Mouse (Mus musculus) CD4-positive, CD25-positive, alpha-beta regulatory T cell, adult 4 months (primary cell): ENCODE data around the gene Kat6b. TPM values are rescaled to one million over a fixed set of nuclear protein-coding genes. Genes with fewer than 3 reads are reported as not detected.
"Not testable (repeated sequence)": the region's sequence is repeated elsewhere in the genome, so short reads cannot be mapped to it uniquely, and the experiment has no call there.

Experiments
- ATAC-seq: one replicate; pipeline ENCODE4 v1.8.0; 2017
- polyA plus RNA-seq, 2 experiments: library from polyadenylated mRNA; unstranded; fragments of 100-300 nt; shearing (Covaris generic); gene quantifications; one replicate each; pipeline ENCODE4 v1.2.1; 2017

Kat6b gene
- polyA plus RNA-seq, 2 experiments from 2014 or later: 17.1 to 18.3 TPM

DNA sequence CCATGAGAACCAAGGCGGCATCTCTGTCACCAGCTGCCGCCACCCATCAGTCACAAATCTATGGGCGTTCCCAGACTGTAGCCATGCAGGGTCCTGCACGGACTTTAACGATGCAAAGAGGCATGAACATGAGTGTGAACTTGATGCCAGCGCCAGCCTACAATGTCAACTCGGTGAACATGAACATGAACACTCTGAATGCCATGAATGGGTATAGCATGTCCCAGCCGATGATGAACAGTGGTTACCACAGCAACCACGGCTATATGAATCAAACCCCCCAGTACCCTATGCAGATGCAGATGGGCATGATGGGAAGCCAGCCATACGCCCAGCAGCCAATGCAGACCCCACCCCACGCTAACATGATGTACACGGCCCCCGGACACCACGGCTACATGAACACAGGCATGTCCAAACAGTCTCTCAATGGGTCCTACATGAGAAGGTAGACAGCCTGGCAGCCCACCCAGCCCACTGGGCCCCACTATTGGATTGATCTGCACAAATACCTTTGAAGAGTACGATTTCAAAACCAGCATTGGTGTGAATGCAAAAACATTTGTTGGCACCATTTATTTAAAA lies 189.3 kb downstream of the Kat6b start:
- ATAC-seq: not testable (repeated sequence)

DNA sequence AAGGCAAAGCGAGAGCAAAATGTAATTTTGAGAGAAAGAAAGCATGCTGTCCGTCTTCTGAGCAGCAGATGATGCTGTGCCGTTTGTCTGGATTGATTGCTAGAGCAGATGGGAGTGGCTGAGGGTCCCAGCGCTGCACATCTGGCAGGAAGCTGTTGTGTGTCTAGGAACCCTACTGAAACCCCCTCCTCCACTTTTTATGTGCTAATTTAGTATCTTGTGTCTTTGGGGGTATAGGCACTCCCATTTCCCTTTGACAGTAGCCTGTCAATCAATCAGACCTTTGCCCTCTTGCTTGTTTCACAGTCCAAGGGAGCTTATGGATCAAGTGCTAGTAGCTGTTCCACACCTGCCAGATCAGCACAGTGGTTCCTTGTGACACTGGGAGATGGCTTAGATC lies 191.9 kb downstream of the Kat6b start:
- no peak for ATAC-seq

DNA sequence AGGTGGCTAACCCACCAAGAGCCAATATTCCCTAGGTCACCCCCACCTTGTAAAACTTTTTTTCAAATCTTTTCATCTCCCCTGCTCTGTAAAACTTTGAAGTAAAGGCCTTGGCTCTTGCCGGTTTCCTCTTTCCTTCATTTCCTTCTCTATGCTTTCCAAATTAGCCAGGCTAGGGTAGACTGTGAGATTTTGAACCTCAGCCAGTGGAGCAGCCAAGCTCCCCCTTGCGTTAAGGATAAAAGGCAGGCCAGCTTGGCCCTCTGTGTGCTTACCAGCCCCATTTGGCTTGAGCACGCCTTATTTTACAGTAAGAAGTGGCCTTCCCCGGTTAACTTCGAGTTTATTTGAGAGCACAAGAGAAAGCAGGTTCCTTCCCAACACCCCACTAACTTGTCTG lies 193.2 kb downstream of the Kat6b start:
- no peak for ATAC-seq

DNA sequence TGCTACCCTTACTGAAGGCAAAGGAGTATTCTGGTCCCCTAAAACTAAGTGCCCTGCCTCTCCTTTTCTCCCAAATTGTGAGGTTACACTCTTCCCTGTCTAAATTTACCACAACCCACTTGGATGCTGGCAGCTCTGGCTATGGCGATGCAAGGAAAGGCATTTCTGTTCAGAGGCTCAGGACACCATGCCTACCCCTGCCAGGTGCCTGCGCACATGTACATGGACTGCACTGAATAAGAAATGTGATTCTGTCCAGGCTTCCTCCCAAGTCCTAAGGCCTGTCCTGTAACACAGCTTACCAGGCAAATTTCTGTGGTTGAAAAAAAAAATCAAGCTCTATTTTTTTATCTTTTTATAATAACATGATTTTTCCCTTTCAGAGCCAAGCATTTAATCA lies 195.0 kb downstream of the Kat6b start:
- ATAC-seq: no peak

DNA sequence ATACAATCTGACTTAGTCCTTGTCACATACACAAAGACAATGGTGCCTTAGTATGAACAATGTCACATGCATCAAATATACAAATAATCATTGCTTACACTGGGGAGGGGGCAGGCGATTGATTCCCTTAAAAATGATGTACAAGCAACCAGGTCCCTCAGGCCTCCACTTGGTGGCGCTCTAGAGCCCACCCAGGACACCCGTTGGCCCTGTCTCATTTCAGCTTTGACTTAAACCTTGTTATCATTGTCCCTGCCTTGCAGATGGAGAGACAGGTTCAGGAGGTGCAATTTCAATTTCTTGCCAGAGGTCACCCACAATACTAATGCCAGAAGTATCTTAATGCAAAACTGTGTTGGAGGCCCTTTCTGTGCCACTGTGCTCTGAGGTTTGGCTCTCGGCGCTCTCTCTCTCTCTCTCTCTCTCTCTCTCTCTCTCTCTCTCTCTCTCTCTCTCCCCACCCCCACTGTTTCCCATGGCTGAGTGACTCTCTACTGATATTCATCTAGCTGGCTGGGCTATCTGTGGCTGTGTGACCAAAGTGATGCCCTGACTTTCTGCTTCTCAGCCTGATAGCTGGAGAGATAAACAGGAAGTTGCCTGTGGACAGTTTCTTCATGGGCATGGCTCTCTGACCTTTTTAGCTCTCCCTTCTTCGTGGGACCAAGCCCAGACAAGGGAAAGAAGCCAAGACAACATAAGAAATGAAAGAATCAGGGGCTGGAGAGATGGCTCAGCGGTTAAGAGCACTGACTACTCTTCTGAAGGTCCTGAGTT lies 197.5 kb downstream of the Kat6b start:
- ATAC-seq: no peak

DNA sequence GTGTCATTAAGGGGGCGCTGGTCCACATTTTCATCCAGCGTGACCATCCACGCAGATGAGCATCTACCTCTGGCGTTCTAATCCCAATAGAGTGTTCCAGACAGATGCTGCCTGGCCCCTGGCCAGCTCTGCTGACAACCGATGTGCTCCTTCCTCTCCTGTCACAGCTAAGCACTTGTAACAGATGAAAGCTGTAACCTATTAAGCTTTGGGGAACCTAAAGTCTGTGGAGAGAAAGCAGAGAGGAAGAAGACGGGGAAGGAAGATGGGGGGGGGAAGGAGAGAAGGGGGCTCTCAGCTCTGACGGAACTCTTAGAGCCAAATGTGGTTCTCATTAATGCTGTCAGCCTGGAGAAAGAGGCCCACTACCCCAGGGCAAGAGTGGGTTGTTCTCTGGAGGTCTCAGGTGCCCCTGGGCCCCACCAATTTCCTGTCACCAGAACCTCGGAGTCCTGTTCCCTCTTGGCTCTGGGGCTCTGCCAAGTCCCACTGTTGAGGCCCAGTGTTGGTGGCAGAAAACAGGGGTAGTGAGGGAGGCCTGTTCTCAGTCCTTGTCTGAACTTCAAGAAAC lies 198.5 kb downstream of the Kat6b start:
- ATAC-seq: no peak

DNA sequence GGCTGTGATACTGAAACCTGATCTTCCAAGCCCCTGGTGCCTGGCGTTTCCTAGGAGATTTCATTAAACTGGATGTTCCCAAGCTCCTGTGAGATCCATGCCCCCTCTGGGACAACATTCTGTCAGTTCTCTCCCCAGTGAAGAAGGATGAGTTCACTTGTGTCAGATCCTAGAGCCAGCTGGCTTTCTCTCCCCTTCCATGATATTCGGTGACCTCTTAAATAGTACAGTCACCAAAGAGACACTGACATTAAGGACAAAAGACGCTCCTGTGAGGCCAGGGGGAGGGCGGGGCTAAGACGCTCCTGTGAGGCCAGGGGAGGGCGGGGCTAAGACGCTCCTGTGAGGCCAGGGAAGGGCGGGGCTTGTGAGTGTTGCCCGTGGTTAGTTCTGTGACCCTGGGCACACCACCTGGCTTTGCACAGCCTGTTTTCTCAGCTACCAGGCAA lies 201.5 kb downstream of the Kat6b start:
- peak; percentile 89 for ATAC-seq

DNA sequence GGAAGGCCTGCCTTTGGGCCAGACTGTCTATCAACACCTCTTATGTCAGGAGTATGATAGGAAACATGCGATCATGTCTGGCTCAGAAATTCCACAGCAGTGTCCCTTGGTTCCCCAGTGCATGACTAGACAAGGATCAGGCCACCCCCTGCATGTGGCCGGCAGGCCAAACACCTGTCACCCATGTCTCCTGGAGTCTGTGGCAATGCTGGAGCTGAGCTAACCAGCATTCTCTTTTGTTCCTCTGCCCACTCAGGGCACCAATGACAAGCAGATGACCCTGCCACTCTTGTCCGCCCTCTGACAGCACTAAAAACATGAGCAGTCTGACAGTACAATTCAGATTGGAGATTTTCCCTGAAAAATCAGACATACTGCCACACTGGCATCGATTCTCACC lies 202.6 kb downstream of the Kat6b start:
- no peak for ATAC-seq

DNA sequence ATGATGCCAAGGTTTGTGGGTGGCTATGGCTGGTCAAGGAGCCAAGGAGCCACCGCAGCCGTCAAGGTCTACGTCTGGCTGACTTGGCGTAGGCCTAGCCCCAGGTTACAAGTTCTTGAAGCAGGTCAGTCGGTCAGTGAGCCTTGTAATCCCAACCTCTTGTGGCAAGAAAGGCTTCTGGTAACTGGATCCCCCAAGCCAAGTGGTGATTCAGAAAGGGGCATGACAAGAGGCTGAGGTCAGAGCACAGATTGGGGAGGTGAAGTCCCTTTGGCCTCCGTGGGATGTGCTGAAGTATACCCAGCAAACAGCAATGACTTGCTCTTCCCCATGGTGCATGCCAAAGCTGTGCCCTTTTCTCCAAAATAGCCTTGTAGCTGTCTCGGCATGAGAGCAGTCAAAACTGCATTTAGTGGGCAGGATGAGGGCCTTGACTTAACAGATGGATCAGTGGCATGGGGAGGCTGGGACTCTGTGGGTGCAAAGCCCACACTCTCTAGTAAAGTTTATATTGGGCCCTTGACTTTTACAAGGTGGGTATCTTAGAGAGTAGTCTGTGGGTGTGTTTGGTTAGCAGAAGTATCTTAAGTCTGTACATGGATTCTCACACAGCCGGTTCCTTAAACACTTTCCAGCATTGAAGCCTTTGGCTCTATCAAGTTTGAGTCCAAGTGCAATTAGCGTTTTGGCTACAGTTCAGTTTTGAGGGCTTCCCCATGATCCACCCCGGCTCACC lies 204.3 kb downstream of the Kat6b start:
- no peak for ATAC-seq

DNA sequence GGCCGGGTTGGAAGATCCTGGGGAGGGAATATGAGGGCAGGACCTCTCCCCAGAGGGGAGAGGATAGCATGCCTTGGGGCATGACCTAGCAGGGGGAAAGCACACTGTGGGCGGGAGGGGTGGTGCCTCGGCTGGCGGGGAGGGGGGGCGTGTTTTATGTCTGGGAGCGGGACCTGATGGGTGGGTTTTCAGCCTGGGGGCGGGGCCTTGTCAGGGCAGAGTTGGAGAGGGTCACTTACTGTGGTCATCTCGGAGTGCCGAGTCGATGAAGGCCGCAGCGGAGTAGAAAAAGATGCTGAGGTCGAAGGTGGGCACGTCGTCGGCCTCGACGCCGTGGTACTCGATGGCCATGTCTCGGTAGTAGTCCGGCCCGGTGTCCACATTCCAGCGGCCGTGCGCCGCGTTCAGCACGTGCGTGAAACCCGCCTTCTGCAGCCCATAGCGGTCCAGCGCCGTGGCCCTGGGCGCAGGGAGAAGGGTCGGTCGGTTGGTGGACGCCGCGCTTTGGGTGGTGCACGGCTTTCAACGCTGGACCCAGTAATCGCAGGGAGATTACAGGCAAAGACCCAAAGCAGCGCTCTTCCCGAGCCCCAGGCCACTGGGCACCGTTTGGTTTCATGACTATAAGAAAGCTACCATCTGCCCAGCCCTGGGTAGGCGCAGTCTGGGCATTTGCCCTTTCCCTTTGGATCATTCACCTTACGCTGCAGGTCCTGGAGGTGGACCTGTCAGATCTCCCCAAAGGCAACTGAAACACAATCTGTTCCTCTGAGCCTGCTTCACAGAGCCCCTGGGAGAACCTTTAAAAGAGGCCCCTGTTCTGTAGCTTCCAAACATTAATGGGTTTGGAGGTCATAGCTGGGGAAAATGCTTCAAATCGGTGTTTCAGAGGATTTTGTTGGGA lies 205.4 kb downstream of the Kat6b start:
- ATAC-seq: no peak

DNA sequence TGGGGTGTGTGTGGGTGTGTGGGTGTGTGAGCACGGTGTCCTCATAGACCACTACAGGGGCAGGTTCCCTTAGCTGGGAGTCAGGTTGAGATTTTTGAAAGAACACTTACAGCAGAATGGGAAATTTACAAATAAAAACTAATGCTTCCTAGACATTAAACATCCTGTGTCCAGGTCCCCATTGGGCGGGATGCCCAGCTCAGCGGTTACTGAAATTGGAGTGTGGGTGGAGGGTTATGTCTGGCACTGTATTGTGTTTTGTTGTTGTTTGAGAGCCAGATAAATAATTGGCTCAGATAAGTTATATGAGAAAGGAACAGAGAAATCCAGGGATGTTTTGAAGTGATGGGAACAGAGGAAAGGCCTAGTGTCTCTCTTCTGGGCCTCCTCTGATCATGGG lies 209.8 kb downstream of the Kat6b start:
- no peak for ATAC-seq

DNA sequence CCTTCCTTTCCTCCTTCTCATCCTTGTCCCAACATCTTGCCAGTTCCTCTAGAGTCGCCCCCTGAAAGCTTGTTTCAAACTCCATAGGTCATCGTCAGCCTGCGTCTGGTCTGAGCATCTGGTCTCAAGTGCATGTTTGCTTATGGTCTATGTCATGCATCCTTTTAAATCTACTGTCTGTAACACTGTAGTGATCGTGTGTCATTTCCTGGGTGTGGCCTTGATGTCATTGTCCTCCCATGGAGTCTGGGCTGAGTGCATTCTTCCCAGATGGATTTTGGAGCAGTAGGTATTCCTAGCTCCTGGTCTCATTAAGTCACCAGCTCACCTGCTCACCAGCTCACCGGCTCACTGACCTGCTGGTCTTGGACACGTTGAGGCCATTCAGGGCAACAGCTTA lies 213.8 kb downstream of the Kat6b start:
- no peak for ATAC-seq

DNA sequence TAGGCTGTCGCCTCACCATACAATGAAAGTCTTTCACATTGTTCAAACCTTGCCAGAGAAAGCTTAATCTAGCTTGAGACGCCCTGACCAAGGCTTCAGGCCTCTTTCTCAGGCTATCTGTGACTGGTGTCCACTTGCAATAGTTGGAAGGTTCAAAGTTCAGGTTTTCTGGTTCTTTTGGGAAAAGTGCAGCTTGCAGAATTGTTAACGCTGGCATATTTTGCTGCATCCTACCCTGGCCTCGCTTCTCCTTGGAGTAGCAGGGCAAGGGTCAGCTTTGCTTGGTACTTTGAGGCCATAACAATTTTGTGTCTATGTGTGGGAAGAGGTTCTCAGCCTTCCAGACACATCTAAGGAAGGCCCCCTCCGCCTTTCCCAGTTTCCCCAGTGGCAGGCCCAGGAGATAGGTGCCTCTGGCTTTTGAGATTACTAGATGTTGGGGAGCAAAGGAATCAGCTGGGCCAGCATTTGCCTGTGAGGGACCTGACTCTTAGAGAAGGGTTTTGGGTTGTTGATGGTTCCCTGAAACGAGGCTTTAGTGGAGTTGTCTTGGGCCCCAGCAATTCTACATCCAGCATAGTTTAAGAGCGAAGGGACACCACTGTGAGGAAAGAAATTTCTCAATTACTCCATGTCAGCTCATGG lies 215.1 kb downstream of the Kat6b start:
- ATAC-seq: no peak

DNA sequence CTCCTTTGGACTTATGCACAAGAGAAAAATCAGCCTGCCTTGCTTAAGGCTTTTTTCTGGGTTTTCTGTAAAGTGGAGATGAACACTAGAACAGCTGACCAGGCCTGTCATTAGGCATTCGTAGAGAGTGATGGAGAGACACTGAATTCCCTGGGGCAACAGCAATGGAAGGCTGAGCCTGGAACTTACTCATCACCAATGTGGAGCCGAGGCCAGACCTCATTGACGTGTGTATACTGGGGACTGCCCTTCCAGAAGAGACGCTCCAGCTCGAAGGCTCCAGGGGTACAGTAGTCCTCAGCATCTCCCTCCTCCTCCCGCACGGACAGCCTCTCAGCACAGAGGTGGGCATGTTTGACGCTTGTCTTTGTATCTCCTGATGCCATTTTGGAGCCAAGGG lies 221.5 kb downstream of the Kat6b start:
- ATAC-seq: no peak

DNA sequence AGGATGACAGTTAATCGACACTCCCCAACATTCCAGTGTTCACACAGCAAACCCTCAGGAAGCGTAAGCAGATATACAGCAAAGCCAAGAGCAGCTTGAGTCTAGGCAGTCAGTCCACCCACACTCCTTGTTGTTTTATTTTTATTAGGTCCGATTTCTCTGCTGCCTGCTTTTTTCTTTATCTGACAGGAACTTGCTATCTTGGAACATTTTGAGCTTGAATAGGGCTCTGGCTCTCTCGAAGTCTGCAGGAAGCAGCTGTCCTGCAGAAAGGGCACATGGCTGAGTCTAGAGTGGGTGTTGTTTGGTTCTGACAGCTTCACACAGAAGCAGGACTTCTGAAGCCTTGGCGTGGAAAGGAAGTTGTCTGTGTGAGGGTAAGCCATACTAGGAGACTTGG lies 222.0 kb downstream of the Kat6b start:
- no peak for ATAC-seq

DNA sequence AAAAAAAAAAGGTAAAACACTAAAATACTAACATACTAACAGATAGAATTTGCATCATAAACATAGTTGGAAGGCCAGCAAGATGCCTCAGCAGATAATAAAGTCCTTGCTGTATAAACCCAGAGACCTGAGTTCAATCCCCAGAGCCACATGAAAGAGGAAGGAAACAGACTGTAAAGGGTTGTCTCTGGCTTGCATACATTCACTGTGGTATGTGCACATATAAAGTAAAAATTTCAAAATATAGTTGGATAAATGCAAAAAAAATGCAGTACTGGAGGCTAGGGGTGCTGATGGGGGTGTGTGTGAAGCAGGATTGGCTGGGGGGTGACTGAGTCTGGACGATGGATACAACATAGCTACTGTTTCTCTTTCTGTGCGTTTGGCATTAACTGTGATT lies 224.2 kb downstream of the Kat6b start:
- ATAC-seq: no peak

DNA sequence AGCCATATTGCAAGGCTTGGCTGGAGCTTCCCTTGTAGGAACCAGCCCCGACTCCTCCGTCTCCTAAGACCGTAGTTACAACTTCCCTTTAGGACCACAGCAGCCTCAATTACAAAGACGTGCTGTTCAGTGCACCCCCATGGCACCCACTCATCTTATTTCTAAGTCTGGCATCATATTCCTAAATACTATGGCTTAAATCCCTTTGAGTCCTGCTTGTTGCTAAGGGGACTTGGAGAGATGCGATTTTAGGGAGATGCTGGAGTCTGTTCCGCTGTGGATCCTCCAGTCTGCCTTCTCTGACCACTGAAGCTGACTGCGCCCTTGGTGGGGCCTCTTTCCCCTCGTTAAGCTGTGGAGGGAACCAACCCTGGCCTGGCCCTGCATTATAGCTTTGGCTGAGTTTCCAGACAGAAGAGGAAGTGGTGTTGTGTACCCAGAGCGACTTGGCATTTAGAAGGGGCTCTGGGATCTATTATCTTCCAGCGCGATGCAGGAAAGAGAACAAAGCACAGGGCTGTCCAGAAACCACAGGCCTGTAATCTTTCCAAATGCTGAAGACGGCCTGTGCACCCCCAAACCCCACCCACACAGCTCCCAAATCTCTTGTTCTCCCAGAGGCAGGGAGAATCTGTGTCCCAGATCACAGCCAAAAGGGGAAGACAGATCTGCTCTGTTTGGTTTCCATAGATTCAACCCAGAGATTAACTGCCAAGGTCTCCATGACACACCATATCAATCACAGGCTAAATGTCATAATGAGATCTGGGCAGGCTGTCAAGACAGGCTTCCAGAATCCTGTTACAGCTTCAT lies 225.7 kb downstream of the Kat6b start:
- ATAC-seq: no peak

DNA sequence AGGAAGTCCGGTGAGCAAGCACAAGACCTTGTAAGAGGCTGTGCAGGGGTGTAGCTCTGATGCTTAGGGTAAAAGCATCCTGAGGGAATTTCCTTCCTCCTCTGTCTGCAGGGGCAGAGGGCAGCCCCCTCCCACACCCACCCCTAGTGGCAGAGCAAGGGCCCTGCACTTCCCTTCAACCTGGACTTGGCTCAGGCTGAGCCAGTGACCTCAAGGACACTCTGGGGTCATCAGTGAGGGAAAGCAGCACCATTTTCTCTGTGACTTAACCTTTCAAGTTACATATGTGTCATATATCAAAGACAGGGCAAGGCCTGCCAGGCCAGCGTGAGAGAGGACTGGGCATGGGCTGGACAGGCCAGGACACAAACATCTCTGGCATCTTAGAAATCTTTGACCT lies 228.3 kb downstream of the Kat6b start:
- no peak for ATAC-seq

DNA sequence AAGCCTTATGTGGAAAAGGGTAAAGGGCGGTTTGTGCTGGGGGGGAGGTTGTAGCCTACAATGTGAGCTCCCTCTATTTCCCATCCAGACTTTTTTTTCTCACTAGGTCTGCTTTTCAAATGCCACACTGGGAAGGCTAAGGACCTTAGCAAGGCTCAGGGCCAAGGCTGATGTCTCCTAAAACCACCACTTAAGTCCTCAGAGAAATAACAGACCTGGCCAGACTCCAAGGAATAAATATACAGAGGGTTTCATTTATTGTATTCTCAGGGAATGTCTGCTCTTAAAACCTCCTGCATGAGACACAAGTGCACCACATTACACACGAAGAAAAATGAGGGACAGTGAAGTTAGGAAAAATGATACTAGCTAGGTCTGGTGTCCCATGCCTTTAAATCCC lies 230.0 kb downstream of the Kat6b start:
- ATAC-seq: no peak

DNA sequence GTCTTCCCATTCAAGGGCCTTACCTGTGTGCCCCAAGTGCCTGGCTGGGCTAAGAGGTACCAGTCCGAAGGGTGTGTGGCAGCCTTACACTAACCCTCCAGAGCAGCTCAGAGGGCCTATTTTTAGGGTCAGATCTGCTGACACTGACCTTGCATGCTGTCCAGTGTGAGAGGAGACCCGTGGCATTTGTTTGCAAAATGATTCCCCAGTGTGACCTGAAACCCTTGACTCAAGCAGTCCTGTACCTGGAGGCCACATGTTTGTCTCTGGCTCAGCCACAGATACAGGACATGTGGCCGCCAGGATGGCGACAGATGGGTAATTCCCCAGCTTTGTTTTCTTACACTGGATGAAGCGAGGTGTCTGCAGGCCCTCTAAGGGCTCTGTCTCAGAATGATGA lies 233.3 kb downstream of the Kat6b start, which contains the start of gene Dupd1:
Gene Dupd1, minus strand, starts transcription at position 91 of the 400 bp plus-strand sequence.
- ATAC-seq: no peak
